Mouse (Mus musculus): ENCODE data around the gene Csf2rb2. TPM values are rescaled to one million over a fixed set of nuclear protein-coding genes. Genes with fewer than 3 reads are reported as not detected.
"Not testable (repeated sequence)": the region's sequence is repeated elsewhere in the genome, so short reads cannot be mapped to it uniquely, and the experiment has no call there.

Csf2rb2 gene
- polyA plus RNA-seq, 1 experiment from 2014 or later = 0.54 TPM

- not testable (repeated sequence) for H3K36me3 ChIP-seq; H3K9ac ChIP-seq; H3K9me3 ChIP-seq (replicated peaks); H3K4me2 ChIP-seq; H3K4me3 ChIP-seq (replicated peaks)
- 12% methylated on average over 4 of the region's 4 CpGs for WGBS (ENCODE audit: insufficient replicate concordance)
- H3K27ac ChIP-seq = peak overlapping the region; percentile 31; the same call in 1 of the 2 replicates
- DNase-seq (peak; percentile 41), ATAC-seq (ENCODE audit: low read depth) (peak; percentile 88)
- H3K4me1 ChIP-seq (replicated peaks) = peaks cover 11% of the 10 kb centered on the region
- H3K27me3 ChIP-seq = peaks cover 26% of the 10 kb centered on the region
Measured at GRCm38 (mm10) chr15:78312421-78313233, 7.1 kb upstream of the Csf2rb2 start.

- DNase-seq (no peak), ATAC-seq (ENCODE audit: low read depth) (no peak)
- Histone ChIP-seq H3K27me3 (peaks cover 26% of the 10 kb centered on the region), H3K4me3 (replicated peaks) (no peak overlapping the region), H3K4me1 (replicated peaks) (peaks cover 11% of the 10 kb centered on the region), H3K4me2 (no peak overlapping the region), H3K27ac (no peak overlapping the region), H3K9me3 (replicated peaks) (no peaks in the 10 kb centered on the region), H3K9ac (no peak overlapping the region), H3K36me3 (no peaks in the 10 kb centered on the region)
- 50% methylated on average over 4 of the region's 4 CpGs for WGBS (ENCODE audit: insufficient replicate concordance)
Measured at GRCm38 (mm10) chr15:78310971-78311370, 5.5 kb upstream of the Csf2rb2 start.

- 20% methylated on average over 5 of the region's 5 CpGs for WGBS (ENCODE audit: insufficient replicate concordance)
- ATAC-seq (ENCODE audit: low read depth) (no peak), DNase-seq (no peak)
- peaks cover 29% of the 10 kb centered on the region for H3K27me3 ChIP-seq
- H3K9ac ChIP-seq = no peak overlapping the region
- no peak overlapping the region for H3K4me3 ChIP-seq (replicated peaks)
- peaks cover 13% of the 10 kb centered on the region for H3K4me1 ChIP-seq (replicated peaks)
- no peak overlapping the region for H3K4me2 ChIP-seq
- no peaks in the 10 kb centered on the region for H3K9me3 ChIP-seq (replicated peaks)
- no peak overlapping the region for H3K27ac ChIP-seq
- no peaks in the 10 kb centered on the region for H3K36me3 ChIP-seq
Measured at GRCm38 (mm10) chr15:78309865-78310264, 4.3 kb upstream of the Csf2rb2 start.

- H3K4me1 ChIP-seq (replicated peaks) = 0 out of 2 replicates have a peak, but pooled peaks cover 3% of the 10 kb centered on the region
- ATAC-seq (ENCODE audit: low read depth) (no peak), DNase-seq (no peak)
- H3K27me3 ChIP-seq = peaks cover 10% of the 10 kb centered on the region
- no peaks in the 10 kb centered on the region for H3K9me3 ChIP-seq (replicated peaks)
- no peak overlapping the region for H3K4me3 ChIP-seq (replicated peaks)
- H3K9ac ChIP-seq = no peak overlapping the region
- H3K36me3 ChIP-seq = no peaks in the 10 kb centered on the region
- H3K4me2 ChIP-seq = no peak overlapping the region
- H3K27ac ChIP-seq = no peak overlapping the region
- 68% methylated on average over 6 of the region's 6 CpGs for WGBS (ENCODE audit: insufficient replicate concordance)
Measured at GRCm38 (mm10) chr15:78303665-78304233, 1.8 kb downstream of the Csf2rb2 start.

GRCm38 (mm10) chr15:78302718-78303117, 2.8 kb downstream of the Csf2rb2 start:
- Histone ChIP-seq H3K4me1 (replicated peaks) (0 out of 2 replicates have a peak, but pooled peaks cover 3% of the 10 kb centered on the region), H3K9ac (no peak overlapping the region), H3K4me3 (replicated peaks) (no peak overlapping the region), H3K4me2 (no peak overlapping the region), H3K36me3 (no peaks in the 10 kb centered on the region), H3K27me3 (peaks cover 10% of the 10 kb centered on the region), H3K9me3 (replicated peaks) (no peaks in the 10 kb centered on the region), H3K27ac (no peak overlapping the region)
- no peak for ATAC-seq (ENCODE audit: low read depth)
- 80% methylated on average over 4 of the region's 4 CpGs for WGBS (ENCODE audit: insufficient replicate concordance)
- no peak for DNase-seq

GRCm38 (mm10) chr15:78300773-78301172, 4.7 kb downstream of the Csf2rb2 start:
- ATAC-seq (ENCODE audit: low read depth) = no peak
- H3K4me1 ChIP-seq (replicated peaks) = 0 out of 2 replicates have a peak, but pooled peaks cover 1% of the 10 kb centered on the region
- H3K27ac ChIP-seq = no peak overlapping the region
- H3K4me2 ChIP-seq = no peak overlapping the region
- peaks cover 10% of the 10 kb centered on the region for H3K27me3 ChIP-seq
- H3K4me3 ChIP-seq (replicated peaks) = no peak overlapping the region
- no peaks in the 10 kb centered on the region for H3K9me3 ChIP-seq (replicated peaks)
- H3K9ac ChIP-seq = no peak overlapping the region
- DNase-seq = no peak
- H3K36me3 ChIP-seq = no peaks in the 10 kb centered on the region

GRCm38 (mm10) chr15:78299641-78300040, 5.9 kb downstream of the Csf2rb2 start:
- Histone ChIP-seq H3K36me3 (no peaks in the 10 kb centered on the region), H3K27ac (no peak overlapping the region; the same call in 1 of the 2 replicates), H3K27me3 (no peaks in the 10 kb centered on the region), H3K9me3 (replicated peaks) (no peaks in the 10 kb centered on the region), H3K4me2 (no peak overlapping the region), H3K9ac (no peak overlapping the region), H3K4me1 (replicated peaks) (no peaks in the 10 kb centered on the region), H3K4me3 (replicated peaks) (no peak overlapping the region)
- WGBS (ENCODE audit: insufficient replicate concordance) = 55% methylated on average over 3 of the region's 3 CpGs
- ATAC-seq (ENCODE audit: low read depth) = no peak
- DNase-seq = no peak

GRCm38 (mm10) chr15:78298558-78298957, 7.0 kb downstream of the Csf2rb2 start:
- H3K9ac ChIP-seq = no peak overlapping the region
- no peak overlapping the region for H3K4me3 ChIP-seq (replicated peaks)
- H3K9me3 ChIP-seq (replicated peaks) = no peaks in the 10 kb centered on the region
- DNase-seq (no peak), ATAC-seq (ENCODE audit: low read depth) (no peak)
- H3K36me3 ChIP-seq = no peaks in the 10 kb centered on the region
- no peaks in the 10 kb centered on the region for H3K27me3 ChIP-seq
- WGBS (ENCODE audit: insufficient replicate concordance) = 68% methylated on average over 1 of the region's 1 CpGs
- H3K4me2 ChIP-seq = no peak overlapping the region
- H3K27ac ChIP-seq = no peak overlapping the region
- no peaks in the 10 kb centered on the region for H3K4me1 ChIP-seq (replicated peaks)

GRCm38 (mm10) chr15:78293716-78294115, 11.8 kb downstream of the Csf2rb2 start:
- Histone ChIP-seq H3K9ac (no peak overlapping the region), H3K4me2 (no peak overlapping the region), H3K27ac (no peak overlapping the region), H3K4me3 (replicated peaks) (no peak overlapping the region), H3K4me1 (replicated peaks) (no peaks in the 10 kb centered on the region), H3K27me3 (no peaks in the 10 kb centered on the region), H3K36me3 (no peaks in the 10 kb centered on the region), H3K9me3 (replicated peaks) (no peaks in the 10 kb centered on the region)
- ATAC-seq (ENCODE audit: low read depth) (no peak), DNase-seq (no peak)
- 60% methylated on average over 4 of the region's 4 CpGs for WGBS (ENCODE audit: insufficient replicate concordance)

GRCm38 (mm10) chr15:78293228-78293627, 12.3 kb downstream of the Csf2rb2 start:
- H3K9ac ChIP-seq; H3K36me3 ChIP-seq; H3K27ac ChIP-seq; H3K9me3 ChIP-seq (replicated peaks); H3K27me3 ChIP-seq; ATAC-seq (ENCODE audit: low read depth); H3K4me3 ChIP-seq (replicated peaks); H3K4me2 ChIP-seq; DNase-seq; H3K4me1 ChIP-seq (replicated peaks): not testable (repeated sequence)
- WGBS (ENCODE audit: insufficient replicate concordance) = 10% methylated on average over 2 of the region's 2 CpGs

- not testable (repeated sequence) for H3K27ac ChIP-seq; ATAC-seq (ENCODE audit: low read depth); H3K9me3 ChIP-seq (replicated peaks); H3K9ac ChIP-seq; H3K36me3 ChIP-seq; DNase-seq; H3K4me2 ChIP-seq; H3K4me1 ChIP-seq (replicated peaks); H3K4me3 ChIP-seq (replicated peaks); H3K27me3 ChIP-seq
- WGBS (ENCODE audit: insufficient replicate concordance) = 40% methylated on average over 5 of the region's 5 CpGs
Measured at GRCm38 (mm10) chr15:78289775-78290174, 15.7 kb downstream of the Csf2rb2 start.

- H3K4me2 ChIP-seq = no peak overlapping the region
- H3K4me1 ChIP-seq (replicated peaks) = no peaks in the 10 kb centered on the region
- no peaks in the 10 kb centered on the region for H3K27me3 ChIP-seq
- H3K36me3 ChIP-seq = no peaks in the 10 kb centered on the region
- H3K27ac ChIP-seq = no peak overlapping the region
- ATAC-seq (ENCODE audit: low read depth) (no peak), DNase-seq (no peak)
- 67% methylated on average over 5 of the region's 5 CpGs for WGBS (ENCODE audit: insufficient replicate concordance)
- no peak overlapping the region for H3K4me3 ChIP-seq (replicated peaks)
- no peak overlapping the region for H3K9ac ChIP-seq
- no peaks in the 10 kb centered on the region for H3K9me3 ChIP-seq (replicated peaks)
Measured at GRCm38 (mm10) chr15:78287941-78288340, 17.6 kb downstream of the Csf2rb2 start.

Measured in liver, embryonic 13.5 days (tissue).